Mouse (Mus musculus) adrenal gland, adult (tissue): ENCODE measurements around the gene Pdrg1.

Experiments
- DNase-seq, 2 experiments: peaks; one replicate each; pipeline ENCODE4 v3.0.0; 2022 to 2023; ENCODE audit warnings: low spot score in 1 of 2; ENCODE audit not compliant: inconsistent age in 2 of 2

Pdrg1 gene

DNA sequence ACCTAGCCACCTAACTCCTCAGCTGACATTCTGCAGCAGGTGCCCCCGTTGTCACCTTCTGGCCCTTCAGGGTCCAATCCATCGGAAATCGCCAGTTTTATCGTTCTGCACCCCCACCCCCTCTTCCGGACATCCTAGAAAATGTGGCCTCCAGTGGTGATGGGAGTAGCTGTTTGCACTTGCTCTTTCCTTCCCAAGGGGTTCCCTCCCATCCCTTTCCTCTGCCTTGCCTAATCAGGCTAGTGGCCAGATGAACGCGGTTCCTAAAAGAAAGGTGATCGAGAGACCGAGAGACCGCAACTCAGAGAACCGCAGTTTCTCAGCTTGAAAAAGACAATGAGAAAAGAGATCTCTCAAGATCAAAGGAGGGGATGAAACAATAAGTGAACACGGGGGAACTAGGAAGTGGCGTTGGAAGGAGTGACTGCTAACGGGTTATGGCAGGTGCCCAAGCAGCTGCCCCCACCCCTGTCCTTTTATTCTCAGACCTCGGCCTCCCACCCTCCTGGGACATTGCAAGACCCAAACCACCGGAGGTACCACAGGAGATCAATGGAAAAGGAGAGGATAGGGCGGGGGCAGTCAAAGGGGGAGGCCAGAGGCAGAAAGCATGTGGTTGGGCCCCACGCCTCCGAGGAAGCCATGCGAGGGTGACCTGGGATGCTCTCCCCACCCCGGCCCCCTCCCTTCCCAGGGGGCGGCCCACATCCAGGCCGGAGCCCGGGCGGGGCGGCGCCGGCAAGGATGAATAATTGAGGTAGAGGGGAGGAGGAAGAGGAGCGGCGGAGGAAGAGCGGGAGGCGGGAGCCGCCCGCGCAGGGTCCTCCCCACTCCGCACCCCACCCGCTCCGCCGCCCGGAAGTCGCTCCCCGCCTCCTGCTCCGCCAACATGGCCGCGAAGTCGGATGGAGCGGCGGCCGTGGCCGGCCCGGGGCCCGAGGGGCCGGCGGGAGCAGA, 16.2 kb upstream of the Pdrg1 start, which contains the start of gene Xkr7:
Gene Xkr7, plus strand, starts transcription at position 727 of the 957 bp plus-strand sequence.
- peak; percentile 29 to 45 for DNase-seq

DNA sequence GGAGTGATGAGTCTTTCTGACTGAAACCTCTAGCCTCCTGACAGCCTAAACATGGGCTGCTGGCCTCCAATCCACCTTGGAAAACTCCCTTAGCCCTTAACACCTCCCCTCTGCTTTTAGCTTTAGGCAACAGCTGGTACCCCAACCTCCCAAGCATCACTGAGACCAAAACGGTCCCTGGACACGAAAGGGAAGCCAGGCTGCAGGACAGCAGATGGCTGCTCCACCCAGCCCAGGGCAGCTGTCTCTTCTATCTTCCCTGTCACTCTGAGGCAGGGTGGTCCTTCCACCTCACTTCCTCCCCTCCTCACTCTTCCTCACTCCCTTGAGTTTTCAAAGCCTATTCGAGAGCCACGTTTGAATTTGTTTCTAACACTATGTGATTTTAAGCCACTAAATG, 15.2 kb upstream of the Pdrg1 start:
- DNase-seq = no peak

DNA sequence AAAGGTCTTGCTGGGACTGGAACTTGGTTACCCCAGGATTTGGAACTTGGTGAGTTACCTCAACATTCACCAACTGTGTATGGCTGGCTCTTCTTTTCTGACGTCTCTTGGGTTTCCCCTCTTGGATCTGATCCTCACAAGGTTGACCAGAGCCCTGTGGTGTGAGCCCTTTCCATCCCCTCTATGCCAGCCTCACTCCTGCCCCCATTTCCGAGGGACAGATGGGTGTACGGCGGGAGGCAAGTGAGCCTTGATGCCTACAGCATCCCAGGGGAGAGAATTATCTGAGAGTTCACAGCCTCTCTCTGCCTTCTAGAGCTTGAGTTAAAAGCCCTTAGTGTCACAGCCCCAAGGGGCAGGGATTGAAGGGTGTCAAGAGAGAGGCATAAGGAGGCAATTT, 12.3 kb upstream of the Pdrg1 start:
- DNase-seq = no peak

DNA sequence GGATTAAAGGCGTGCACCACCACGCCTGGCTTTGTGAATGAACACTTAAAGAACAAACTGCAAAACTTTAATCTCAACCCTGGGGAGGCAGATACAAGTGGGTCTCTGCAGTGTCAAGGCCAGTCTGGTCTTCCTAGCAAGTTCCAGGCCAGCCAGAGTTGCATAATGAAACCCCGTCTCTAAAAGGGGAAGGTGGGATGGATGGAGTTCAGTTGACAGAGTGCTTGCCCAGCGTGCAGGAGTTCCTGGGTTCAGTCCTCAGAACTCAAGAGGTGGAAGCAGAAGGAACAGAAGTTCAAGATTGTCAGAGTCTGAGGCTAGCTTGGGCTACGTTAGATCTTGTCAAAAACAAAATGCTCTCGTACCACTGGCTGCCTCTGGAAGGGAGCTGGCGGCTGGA, 10.8 kb upstream of the Pdrg1 start:
- DNase-seq = no peak

- no peak for DNase-seq
Measured at GRCm38 (mm10) chr2:153022855-153023254, 7.6 kb upstream of the Pdrg1 start.

DNA sequence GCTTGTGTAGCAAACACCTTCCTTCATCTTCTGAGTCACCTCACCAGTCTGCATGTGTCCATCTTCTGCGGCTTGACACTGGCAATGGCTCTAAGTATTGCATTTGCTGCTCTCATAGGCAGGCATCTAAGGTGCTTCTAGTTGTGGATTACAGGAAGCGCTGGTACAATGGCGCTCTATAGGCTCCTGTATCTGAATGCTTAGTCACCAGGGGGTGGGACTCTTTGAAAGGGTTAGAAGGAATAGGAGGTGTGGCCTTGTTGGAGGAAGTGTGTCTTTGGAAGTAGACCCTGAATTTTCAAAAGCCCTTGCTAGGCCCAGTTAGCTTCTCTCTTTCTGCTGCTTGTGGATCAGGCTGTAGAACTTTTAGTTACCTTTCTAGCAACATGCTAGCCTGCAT, 5.9 kb upstream of the Pdrg1 start:
- no peak for DNase-seq

DNA sequence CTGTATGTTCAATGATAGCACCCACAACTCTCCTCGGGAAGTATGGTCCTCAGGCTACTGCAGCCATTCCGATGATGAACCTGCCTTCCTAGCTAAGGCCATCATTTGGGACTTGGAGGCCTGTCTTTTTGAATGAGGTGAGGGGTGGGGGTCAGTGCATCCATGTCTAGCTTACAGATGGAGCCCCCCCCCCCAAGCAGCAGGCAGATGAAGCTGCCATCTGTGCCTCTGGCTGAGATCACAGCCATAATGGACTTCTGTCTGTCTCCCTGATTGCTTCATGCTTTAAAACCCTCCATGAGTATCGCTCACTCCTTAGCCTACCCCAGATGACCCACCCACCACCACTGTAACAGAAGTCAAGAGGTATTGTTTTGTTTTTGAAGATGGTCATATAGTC, 4.1 kb upstream of the Pdrg1 start:
- no peak for DNase-seq

DNA sequence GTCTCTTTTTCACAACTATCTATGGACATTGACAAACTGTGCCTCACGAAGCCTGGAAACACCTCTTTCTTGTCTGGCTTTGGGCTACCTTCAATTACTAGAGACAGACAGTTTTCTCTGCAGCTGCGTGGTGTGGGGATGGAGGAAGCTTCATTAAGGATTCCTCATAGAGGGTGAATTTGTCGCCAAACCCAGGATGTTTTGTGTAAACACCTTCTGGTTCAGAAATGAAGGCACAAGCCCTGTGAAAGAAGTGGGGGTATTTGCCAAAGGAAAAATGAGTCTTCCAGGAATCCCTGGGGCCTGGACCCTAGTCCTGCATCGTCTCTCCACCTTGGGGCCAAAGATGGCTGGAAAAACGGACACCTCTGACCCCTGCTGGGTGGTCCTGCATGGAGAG, 1.6 kb upstream of the Pdrg1 start:
- no peak for DNase-seq

DNA sequence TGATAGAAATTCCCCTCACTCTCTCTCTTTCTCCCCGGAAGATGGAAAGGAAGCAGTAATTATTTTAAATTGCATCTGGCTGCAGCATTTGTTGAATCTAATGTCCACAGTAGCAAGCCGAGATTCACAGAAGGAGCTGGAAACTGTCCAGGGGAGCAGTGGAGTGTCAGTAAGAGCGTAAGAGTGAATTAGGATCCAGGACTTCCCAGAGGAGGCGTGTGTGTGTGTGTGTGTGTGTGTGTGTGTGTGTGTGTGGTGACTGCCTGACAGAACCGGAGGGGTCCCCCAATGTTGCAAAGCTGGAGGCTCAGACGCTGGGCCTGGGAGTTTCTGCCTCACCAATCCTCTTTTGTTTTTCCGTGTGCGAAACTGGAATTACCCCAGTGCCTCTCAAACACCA, 577 bp upstream of the Pdrg1 start:
- peak in 1 of 2 experiments; percentile 33 for DNase-seq

DNA sequence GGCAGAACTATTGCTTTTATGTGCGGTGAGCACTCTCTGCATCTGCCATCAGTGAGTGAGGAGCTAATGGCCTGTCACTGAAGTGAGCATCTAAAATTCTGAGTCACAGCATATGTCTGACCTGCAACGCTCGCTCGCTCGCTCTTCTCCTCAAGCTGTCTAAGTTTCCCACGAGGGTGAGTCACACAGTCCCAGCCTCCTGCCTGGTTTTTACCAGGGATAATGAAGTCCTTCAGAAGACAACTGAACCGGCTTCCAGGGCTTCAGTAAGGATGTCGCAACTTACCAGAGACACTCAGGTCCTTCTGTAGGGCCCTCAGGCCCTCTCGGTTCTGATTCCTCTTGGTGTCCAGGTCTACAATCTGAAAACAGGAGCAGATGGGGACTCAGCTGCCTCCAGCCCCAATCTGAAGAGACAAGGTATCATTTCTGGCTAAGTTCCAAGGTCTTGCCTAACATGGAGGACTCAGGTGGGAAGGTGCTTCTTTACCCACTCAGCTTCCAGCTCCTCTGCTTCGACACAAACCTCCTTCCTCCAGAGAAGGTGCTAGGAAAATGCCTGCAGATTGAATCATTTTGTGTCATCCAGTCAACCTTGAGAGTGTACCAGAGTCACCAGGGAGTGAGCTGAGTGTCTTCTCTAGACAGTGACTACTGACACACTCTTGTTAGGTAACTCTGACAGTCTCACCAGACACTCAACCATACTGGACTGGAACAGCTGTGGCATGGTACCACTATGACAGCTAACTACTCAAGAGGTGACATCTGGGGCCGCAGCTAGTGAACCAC, 1.3 kb downstream of the Pdrg1 start:
- DNase-seq = peak; percentile 68 to 84

DNA sequence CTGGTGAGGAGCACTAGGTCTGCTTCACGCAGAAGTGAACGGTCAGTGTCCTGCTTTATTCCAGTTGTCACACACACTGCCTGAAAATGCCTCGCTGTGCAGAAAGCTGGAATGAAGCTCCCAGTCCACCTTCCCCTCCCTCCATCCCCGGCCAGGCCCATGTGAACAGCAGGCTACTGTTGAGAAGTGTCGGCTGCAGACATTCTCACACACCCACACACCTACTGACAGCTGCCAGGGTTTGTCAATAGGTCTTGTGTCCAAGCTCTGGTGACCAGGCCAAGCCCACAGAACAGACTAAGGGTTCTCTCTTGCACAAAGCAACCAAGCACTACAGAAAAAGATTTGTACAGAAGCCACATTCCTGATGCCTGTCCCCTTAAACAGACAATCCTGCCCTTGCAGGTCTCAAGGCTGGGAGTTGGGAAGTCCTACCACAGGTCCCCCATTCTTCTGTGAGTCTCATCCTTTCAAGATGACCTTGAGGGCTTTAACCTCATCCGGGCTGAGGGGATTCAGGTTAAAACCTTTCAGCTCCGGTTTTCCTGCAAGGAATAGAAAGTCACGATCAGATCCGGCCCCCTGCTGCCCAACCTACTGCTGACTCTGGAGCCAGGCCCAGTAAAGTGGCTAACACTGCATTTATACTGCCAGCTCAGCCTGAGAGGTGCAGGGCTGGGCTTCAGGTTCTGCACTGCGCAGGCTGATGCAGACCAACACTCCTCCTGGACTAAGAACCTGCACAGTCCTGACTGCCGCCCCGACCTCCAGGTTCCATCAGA, 5.8 kb downstream of the Pdrg1 start:
- DNase-seq = no peak

DNA sequence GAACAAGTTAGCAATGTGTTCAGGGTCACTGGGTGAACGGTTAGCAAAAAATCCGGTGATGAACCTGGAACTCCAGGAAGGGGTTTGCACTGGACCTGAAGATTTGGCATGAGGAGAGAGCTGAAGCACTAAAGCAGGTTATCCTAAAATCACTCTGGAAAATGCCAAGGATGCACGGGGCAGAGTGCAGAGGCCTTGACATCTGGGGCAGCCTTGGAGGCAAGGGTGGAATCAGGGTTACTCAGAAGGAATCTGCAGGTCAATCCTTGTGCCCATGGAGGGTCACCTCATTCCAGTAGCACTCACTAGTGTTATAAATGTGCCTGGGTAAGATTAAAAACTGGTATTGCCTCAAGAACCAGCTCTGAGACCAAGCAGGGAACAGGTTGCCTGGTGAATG, 9.2 kb downstream of the Pdrg1 start:
- peak; percentile 74 to 89 for DNase-seq

GRCm38 (mm10) chr2:153003681-153004338, 11.4 kb downstream of the Pdrg1 start:
- no peak for DNase-seq

DNA sequence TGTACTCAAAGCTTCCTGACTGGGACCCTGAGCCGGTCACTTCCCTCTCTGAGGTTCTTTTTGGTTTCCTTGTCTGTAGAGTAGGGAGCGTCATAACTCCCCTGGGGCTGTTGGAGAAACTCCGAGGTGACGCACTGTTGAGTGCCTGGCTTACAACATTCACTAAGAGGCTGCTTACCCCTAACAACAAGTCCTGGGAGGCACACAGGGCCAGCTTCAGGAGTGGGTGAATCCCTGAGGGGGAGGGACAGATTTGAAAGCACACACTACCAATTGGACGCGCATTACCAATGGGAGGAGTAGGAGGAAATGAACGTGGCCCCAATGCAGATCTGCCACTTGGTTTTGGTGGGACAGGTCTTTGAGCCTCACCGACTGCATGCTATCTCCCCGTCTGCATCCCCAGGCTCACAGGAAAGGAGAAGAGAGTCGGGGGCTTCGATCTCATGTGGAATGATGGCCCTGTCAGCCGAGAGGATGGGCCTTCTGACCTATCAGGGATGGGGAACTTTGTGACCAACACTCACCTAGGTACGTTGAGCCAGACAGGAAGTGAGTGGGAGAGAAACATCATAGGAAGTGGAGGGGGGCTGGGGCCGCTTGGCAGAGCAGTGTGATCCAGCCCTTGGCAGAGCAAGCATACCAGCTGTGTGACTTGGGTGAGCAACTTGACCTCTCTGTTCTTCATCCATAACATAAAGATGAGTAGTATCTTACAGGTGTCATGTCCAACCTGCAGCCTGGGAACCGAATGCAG, 12.6 kb downstream of the Pdrg1 start:
- no peak for DNase-seq

- no peak for DNase-seq
Measured at GRCm38 (mm10) chr2:152997046-152997445, 18.2 kb downstream of the Pdrg1 start.

- no peak for DNase-seq
Measured at GRCm38 (mm10) chr2:152991529-152991928, 23.7 kb downstream of the Pdrg1 start.

DNA sequence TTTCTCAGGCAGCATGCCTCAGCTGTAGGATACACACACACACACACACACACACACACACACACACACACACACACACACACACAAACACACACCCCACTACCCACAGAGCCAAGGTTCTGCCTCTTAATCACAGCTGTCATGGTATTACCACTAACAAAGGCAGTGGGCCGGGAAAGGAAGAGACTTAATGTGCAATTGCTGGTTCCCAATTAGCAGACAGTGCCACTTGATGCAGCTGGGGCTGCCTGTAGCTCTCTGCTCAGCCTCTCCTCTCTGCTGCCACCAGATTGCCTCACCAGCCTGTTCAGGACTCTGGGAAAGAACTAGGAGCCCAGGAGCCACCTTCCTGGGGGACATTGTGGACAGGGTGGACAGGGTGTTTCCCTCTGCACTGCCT, 29.6 kb downstream of the Pdrg1 start:
- no peak for DNase-seq

DNA sequence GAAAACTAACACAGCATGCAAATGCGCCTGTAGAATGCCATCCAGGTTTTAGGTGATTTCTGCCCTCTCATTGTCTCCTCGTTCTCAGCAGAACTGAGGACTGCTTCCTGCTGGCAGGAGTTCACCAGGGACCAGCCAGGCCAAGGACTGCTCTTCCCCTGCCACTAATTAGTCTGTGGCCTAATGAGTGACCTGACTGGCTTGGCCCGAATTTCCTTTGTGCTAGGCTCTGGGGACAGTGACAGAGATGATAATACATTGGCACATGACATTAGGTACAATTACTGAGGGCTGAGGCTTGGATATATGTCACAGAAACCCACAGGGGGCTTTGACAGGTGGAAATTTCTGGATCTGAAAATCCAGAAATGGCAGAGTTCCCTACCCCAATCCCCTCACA, 38.2 kb downstream of the Pdrg1 start:
- no peak for DNase-seq

DNA sequence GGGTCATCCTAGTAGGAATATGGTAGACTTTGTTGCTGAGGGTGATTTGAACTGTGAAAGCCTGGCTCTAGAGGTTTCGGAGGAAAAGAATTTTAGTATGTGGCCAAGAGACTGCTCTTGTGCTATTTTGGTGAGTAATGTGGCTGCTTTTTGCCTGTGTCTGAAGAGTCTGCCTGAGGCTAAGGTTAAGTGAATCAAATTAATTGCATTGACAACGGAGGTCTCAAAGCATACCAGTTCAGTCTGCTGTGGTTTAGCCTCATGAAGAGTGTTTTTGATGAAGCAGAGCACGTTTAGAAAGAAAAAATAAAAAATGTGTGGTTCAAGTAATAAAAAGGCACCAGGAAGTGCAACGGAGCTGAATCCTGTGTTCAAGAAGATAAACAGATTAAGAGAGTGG, 49.7 kb downstream of the Pdrg1 start:
- no peak for DNase-seq
